In genomic region chr1:191395871-191396433, GRCm38 (mm10) we compare ENCODE assay signal across 8 mouse cellular contexts. TPM values are rescaled to one million over a fixed set of nuclear protein-coding genes. Genes with fewer than 3 reads are reported as not detected.
DNase-seq lines count a peak whose midpoint lies in the region; ATAC-seq and TF ChIP-seq lines count a peak whose summit lies in the region.

No protein-coding gene starts in this region.

- peak; percentile 74 for DNase-seq in gastrocnemius, adult 2 months
- peak; percentile 82 for DNase-seq in intestine, embryonic 14.5 days (ENCODE audit: low spot score)
- peak; percentile 53 for DNase-seq in liver
- peak; percentile 77 for DNase-seq in naive thymus-derived CD4-positive, alpha-beta T cell, adult 2 months (ENCODE audit: low read depth)
- DNase-seq in testis, postnatal 14 days (ENCODE audit: low spot score) = peak; percentile 59

- WGBS in intestine, embryonic 14.5 days = under 1% methylated on average over 40 of the region's 43 CpGs

- no peaks in the 10 kb centered on the region for H3K9me3 ChIP-seq in erythroblast, embryonic 14.5 days (ENCODE audit: control insufficient read depth, low read length)
- no peaks in the 10 kb centered on the region for H3K9me3 ChIP-seq in intestine, embryonic 14.5 days (ENCODE audit: control insufficient read depth, low read length)

- peak overlapping the region; percentile 76 for H3K4me2 ChIP-seq in intestine, embryonic 14.5 days (ENCODE audit: low read length)

- H3K4me1 ChIP-seq in erythroblast, embryonic 14.5 days (ENCODE audit: control insufficient read depth) = peaks cover 48% of the 10 kb centered on the region
- no peaks in the 10 kb centered on the region for H3K4me1 ChIP-seq in brown adipose tissue, adult 24 weeks (ENCODE audit: control insufficient read depth, insufficient read depth, insufficient read length, low read length)
- peaks cover 14% of the 10 kb centered on the region for H3K4me1 ChIP-seq in intestine, embryonic 14.5 days (replicated peaks; ENCODE audit: control insufficient read depth, insufficient read depth, low read length)

- peak overlapping the region; percentile 100 for H3K27ac ChIP-seq in brown adipose tissue, adult 24 weeks (replicated peaks; ENCODE audit: low read depth, low read length)
- peak overlapping the region; percentile 100 for H3K27ac ChIP-seq in gastrocnemius, adult 2 months
- peak overlapping the region; percentile 98 for H3K27ac ChIP-seq in intestine, embryonic 14.5 days (ENCODE audit: low read depth)

- H3K36me3 ChIP-seq in erythroblast, embryonic 14.5 days (ENCODE audit: control insufficient read depth) = no peaks in the 10 kb centered on the region; the same call in 1 of the 2 replicates
- no peaks in the 10 kb centered on the region for H3K36me3 ChIP-seq in intestine, embryonic 14.5 days (ENCODE audit: control insufficient read depth, insufficient read depth, low read length)

- H3K9ac ChIP-seq in intestine, embryonic 14.5 days (ENCODE audit: low read length) = peak overlapping the region; percentile 81

- peak overlapping the region; percentile 78 for H3K4me3 ChIP-seq in erythroblast, embryonic 14.5 days (replicated peaks)
- H3K4me3 ChIP-seq in brown adipose tissue, adult 24 weeks (ENCODE audit: insufficient read depth, low read depth, low read length) = peak overlapping the region; percentile 100
- H3K4me3 ChIP-seq in gastrocnemius, adult 2 months = peak overlapping the region; percentile 84
- H3K4me3 ChIP-seq in intestine, embryonic 14.5 days (ENCODE audit: low read depth, low read length) = peak overlapping the region; percentile 75

- ATAC-seq in erythroblast, adult 5-6 weeks (replicated peaks; ENCODE audit: low FRiP score, poor library complexity, severe bottlenecking) = no peak
- ATAC-seq in intestine, embryonic 14.5 days (replicated peaks; ENCODE audit: low FRiP score, low TSS enrichment, low read depth) = no peak

- no peak for TF ChIP-seq CTCF in gastrocnemius, adult 2 months (IDR thresholded peaks at IDR 0.05)

- intact Hi-C loops in gastrocnemius, adult 2 months (cut with DNase I) = loop anchor here (5.0 kb wide), 1 partner anchor 61 kb away; no protein-coding TSS in a partner anchor

- peaks cover 3% of the 10 kb centered on the region for H3K27me3 ChIP-seq in erythroblast, embryonic 14.5 days (ENCODE audit: control insufficient read depth)
- no peaks in the 10 kb centered on the region for H3K27me3 ChIP-seq in intestine, embryonic 14.5 days (replicated peaks; ENCODE audit: control insufficient read depth, insufficient read depth, low read length)

RNA-seq across cellular contexts. Expression of gene Ppp2r5a, which starts 7.1 kb away (rescaled TPM):
- polyA plus RNA-seq in erythroblast, embryonic 14.5 days (2012) = 5.6 and 5.9 TPM in 2 replicates
- total RNA-seq in erythroblast, adult 5-6 weeks (2015; ENCODE audit: low replicate concordance) = 52.7 and 60.3 TPM in 2 replicates
- 56.3 and 62.8 TPM in 2 replicates for total RNA-seq in erythroblast, adult 5-6 weeks (2017; ENCODE audit: low replicate concordance)
- polyA plus RNA-seq in brown adipose tissue, adult 24 weeks (2012; ENCODE audit: insufficient read depth, insufficient read length, missing spikeins) = 895 and 923 TPM in 2 replicates
- 10 to 100 TPM; 65.0 to 80.1 TPM for total RNA-seq in gastrocnemius, adult 2 months (2021)
- 25.2 and 27.1 TPM in 2 replicates for polyA plus RNA-seq in intestine, embryonic 14.5 days (2014; fragmentation: Nextera tagmentation; extraction: Ambion mirVana)

Comparison
In these comparisons a context has a peak if more than half of its experiments do, and no peak if none do; other contexts are left out.
1. RNA of gene Ppp2r5a, which starts 7.1 kb away (polyA plus RNA-seq): 895 to 923 TPM in brown adipose tissue, adult 24 weeks; 25.2 to 27.1 TPM in intestine, embryonic 14.5 days and 5.6 to 5.9 TPM in erythroblast, embryonic 14.5 days; every median in the first group is over 10 times any median in the second.
2. Peak in every context shown above with its lines, with median percentiles within 50 percentile points of each other: H3K4me3 ChIP-seq, H3K27ac ChIP-seq and DNase-seq.